Mouse (Mus musculus) subcutaneous adipose tissue, adult 2 months (tissue): ENCODE results near the gene Ctu1. TPM values are rescaled to one million over a fixed set of nuclear protein-coding genes. Genes with fewer than 3 reads are reported as not detected.

Source experiments
- polyA plus RNA-seq: library from polyadenylated mRNA; depleted of rRNA; stranded (reverse); fragments of >200 nt; gene quantifications from 2 replicates; pipeline ENCODE4 v1.2.3, GENCODE M21; 2012; ENCODE audit warnings: low replicate concordance; rRNA removed

Gene Ctu1
- polyA plus RNA-seq, result 7.1 and 16.3 TPM in 2 replicates

DNA sequence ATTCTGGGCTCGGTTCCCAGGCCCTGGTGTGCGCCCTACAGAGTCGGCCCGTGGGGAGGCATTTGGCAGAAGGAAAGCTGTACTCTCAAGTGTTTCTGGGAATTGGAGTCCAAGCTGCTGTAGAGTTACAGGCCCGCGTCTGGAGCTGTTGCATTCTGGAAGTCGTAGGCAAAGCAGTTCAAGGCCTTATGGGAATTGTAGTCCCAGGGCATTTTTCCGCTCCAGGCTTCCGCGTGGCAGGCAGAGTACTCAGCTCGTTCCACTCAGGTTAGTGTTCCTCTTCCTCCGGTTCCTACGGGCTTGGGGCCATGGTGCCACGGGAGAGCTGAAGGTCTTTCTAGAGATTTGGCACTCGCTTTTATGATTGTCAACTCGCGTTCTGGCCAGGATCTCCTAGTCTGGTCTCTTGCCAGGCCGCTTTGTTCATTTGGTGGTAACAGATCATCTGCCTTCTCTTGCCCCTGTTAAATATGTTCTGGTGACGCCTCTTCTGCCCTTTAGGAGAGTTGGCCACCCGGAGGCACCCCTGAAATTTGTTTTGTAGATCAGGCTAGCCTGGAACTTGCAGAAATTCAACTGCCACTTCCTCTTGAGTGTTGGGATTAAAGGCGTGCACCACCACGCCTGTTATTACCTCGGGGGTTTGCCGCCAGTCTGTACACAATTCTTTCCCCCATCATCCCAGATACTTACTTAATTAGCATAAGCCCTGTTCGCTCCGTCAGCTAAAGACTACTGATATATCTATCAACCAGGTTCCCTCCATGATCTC lies at the start of gene Ctu1:
Gene Ctu1, plus strand, starts transcription at position 208 of the 772 bp plus-strand sequence.

GRCm38 (mm10) chr7:43634500-43634899 lies 37.3 kb upstream of the Ctu1 start, which contains the start of gene Ceacam18:
Ceacam18 (plus strand) TSS chr7:43634707.

GRCm38 (mm10) chr7:43660002-43660401 lies 11.8 kb upstream of the Ctu1 start, which contains the start of gene Siglece:
Siglece (minus strand) TSS chr7:43660161.

GRCm38 (mm10) chr7:43690118-43690517 lies 18.3 kb downstream of the Ctu1 start, which contains the start of gene Klk14:
Klk14 (plus strand) TSS chr7:43690418.

DNA sequence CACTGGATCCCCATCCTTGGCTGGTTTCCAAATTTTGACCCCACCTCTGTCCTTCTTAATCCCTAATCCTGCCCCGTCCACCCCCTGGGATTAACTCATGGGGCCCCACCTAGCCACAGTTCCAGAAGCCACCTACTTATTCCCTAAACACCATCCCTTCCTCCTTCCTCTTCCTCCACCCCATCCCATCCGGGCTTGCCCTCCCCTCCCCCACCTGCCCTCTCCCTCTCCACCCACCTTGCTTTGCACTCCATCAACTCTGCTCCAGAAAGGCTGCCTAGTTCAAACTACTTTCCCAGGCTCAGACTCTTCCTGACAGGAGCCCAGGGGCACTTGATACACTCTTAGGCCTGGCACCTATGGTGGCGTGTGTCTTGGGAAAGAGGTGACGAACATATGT lies 40.5 kb downstream of the Ctu1 start, which contains the start of gene Klk13:
Gene Klk13, plus strand, starts transcription at position 301 of the 400 bp plus-strand sequence.

Other genes starting within 250 kb of the Ctu1 start
- gene Lim2, start 244.3 kb upstream of the Ctu1 start, polyA plus RNA-seq, result not detected in 2 replicates
- gene Nkg7, start 234.9 kb upstream of the Ctu1 start, polyA plus RNA-seq, result 7.3 and 21.1 TPM in 2 replicates
- not detected in 2 replicates for gene Cldnd2, start 231.2 kb upstream of the Ctu1 start, polyA plus RNA-seq
- 222 and 365 TPM in 2 replicates for gene Etfb, start 227.9 kb upstream of the Ctu1 start, polyA plus RNA-seq
- gene Gm45233, start 227.9 kb upstream of the Ctu1 start, polyA plus RNA-seq, result 4.5 and 4.8 TPM in 2 replicates
- 8.1 and 9.4 TPM in 2 replicates for gene Vsig10l, start 208.9 kb upstream of the Ctu1 start, polyA plus RNA-seq
- 4.6 and 8.8 TPM in 2 replicates for gene Iglon5, start 181.9 kb upstream of the Ctu1 start, polyA plus RNA-seq
- gene 4931406B18Rik, start 166.1 kb upstream of the Ctu1 start, polyA plus RNA-seq, result not detected in 2 replicates
- gene Cd33, start 127.6 kb upstream of the Ctu1 start, polyA plus RNA-seq, result 12.5 and 12.7 TPM in 2 replicates
- 1.6 and 2.8 TPM in 2 replicates for gene Zfp658, start 109.8 kb upstream of the Ctu1 start, polyA plus RNA-seq
- 2.0 and 4.1 TPM in 2 replicates for gene Zfp719, start 92.4 kb upstream of the Ctu1 start, polyA plus RNA-seq
- 0.24 TPM in 1 of 2 replicates, not detected in the other for gene Zfp819, start 64.8 kb upstream of the Ctu1 start, polyA plus RNA-seq
- not detected in 2 replicates for gene Ceacam18, start 37.3 kb upstream of the Ctu1 start, polyA plus RNA-seq
- gene Siglece, start 11.9 kb upstream of the Ctu1 start, polyA plus RNA-seq, result 3.0 and 8.5 TPM in 2 replicates
- gene Klk14, start 18.4 kb downstream of the Ctu1 start, polyA plus RNA-seq, result 0.11 and 0.13 TPM in 2 replicates
- 0.12 and 0.14 TPM in 2 replicates for gene Klk13, start 40.6 kb downstream of the Ctu1 start, polyA plus RNA-seq
- gene Klk12, start 96.9 kb downstream of the Ctu1 start, polyA plus RNA-seq, result not detected in 2 replicates
- 1.2 TPM in 1 of 2 replicates, not detected in the other for gene Klk11, start 102.6 kb downstream of the Ctu1 start, polyA plus RNA-seq
- 1.3 and 6.0 TPM in 2 replicates for gene Klk10, start 109.0 kb downstream of the Ctu1 start, polyA plus RNA-seq
- not detected in 2 replicates for gene Klk9, start 119.9 kb downstream of the Ctu1 start, polyA plus RNA-seq
- 4.9 and 6.5 TPM in 2 replicates for gene Klk8, start 125.6 kb downstream of the Ctu1 start, polyA plus RNA-seq
- 0.09 TPM in 1 of 2 replicates, not detected in the other for gene Klk7, start 139.3 kb downstream of the Ctu1 start, polyA plus RNA-seq
- not detected in 2 replicates for gene Klk6, start 152.5 kb downstream of the Ctu1 start, polyA plus RNA-seq
- gene Klk5, start 170.0 kb downstream of the Ctu1 start, polyA plus RNA-seq, result 0.09 TPM in 1 of 2 replicates, not detected in the other
- gene Klk4, start 209.1 kb downstream of the Ctu1 start, polyA plus RNA-seq, result 0.09 TPM in 1 of 2 replicates, not detected in the other